Mouse (Mus musculus): ENCODE measurements around the gene Adh6a.
A peak's percentile ranks its signal among the peaks of the same experiment; 100 is the strongest.

Adh6a gene

DNA sequence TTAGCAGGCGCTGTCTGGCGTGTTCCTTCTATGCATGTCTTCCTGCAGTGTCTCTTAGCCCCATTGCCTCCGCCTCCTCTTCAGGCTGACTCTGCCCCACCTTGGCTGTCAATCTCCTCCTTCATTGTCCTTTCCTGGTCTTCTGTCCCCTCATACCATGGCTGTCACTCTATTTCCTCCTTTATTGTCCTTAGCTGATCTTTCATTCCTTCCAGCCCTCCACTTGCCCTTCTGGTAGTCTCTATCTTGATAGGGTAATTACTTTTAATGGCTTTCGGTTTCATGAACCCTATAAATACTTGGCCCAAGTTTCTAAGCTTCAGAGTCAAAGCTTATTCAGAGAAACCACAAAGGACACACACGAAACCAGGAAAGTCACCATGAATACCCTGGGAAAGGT is at the start of gene Adh6a:
Adh6a (plus strand) TSS at position 322 of the 400 bp plus-strand sequence.
- DNase-seq (ENCODE audit: low spot score), result no peak

DNA sequence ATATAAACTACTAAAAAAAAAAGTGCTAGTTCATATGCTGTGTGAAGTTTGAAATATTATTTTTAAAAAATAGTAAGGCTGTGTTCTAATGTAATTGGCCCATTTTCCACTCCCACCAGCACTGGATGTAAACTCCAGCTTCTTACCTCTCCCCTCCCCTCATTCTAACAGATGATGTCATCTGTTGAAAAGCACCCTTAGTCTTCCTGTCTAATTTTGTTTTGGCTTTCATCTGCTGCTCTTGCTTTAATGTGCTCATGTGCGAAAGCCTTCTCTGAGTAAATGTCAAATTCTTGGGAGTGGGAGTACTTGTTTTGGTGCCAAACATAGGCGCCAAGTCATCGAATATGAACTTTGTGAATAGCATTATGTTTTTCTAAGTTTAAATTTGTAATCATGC is 48.4 kb upstream of the Adh6a start:
- DNase-seq (ENCODE audit: low spot score), result no peak

DNA sequence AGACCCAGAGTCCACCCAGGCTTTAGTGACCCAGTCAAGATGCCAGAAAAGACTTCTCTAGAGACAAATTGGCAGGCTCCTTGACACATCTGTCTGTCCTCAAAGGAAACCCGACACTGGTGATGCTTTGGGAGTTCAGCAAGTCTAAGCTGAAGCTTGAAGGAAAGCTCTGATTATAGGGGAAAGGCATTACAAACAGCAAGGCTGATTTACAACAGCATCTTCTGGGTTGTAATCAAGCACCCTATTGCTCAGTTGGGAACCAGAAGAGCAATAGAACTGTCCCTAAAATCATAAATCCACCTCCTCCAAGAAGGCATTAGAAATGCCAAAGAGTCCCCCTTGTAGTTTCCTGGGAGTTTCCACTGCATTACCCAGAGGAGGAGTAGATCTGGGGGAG is 42.6 kb upstream of the Adh6a start:
- no peak for DNase-seq (ENCODE audit: low spot score)

DNA sequence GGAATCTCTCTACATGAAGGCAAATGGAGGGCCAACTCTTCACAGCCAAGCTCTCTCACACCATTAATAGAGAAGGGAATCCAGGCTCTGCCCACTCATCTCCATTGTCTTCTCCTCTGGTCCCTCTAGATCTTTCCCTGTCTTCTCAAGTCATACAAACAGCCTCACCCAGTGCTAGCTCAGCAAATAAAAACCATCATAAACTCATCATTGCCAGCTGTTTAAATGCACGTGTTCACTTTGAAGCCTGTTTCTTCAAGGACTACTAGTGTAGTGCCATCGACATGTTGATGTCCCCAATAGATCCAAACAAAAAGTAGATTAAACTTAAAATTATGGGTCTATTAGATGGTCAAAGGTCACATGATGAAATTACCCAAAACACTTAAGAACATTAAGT is 41.8 kb upstream of the Adh6a start:
- DNase-seq (ENCODE audit: low spot score), result no peak

DNA sequence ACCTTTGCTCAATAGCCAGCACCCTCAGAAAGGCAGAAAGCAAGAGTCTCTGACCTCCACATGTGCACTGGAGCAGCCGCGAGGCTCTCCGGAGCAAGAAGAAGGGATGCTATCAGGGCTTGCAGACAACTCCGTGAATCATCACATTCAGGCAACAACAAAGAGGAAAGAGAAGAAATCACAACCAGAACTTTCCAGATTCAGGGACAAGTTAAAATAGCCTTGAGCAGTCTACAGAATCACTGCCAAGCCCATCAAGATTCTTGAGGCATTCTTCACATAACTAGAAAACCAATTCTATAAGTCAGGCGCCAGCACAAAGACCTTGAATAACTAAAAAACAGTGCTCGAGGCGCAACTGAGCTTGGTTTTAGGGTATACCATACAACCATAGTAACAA is 40.0 kb upstream of the Adh6a start:
- no peak for DNase-seq (ENCODE audit: low spot score)

DNA sequence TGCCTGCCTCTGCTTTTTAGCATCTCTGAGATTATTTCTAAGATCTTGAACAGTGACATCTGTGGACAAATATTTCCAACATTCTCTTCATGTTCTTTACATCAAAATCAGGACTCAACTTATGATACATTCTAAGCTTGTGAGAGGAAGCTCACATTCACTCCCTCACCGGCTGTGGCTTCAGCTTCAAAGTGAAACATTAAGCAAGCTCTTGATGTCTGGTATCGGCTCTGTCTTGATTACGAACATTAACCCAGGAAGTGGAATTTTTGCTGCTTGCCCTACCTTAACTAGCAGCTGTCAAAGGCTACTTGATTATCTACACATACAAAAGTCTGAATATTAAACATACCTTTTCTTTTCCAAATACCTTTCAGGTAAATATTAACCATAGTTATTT is 38.0 kb upstream of the Adh6a start:
- no peak for DNase-seq (ENCODE audit: low spot score)

DNA sequence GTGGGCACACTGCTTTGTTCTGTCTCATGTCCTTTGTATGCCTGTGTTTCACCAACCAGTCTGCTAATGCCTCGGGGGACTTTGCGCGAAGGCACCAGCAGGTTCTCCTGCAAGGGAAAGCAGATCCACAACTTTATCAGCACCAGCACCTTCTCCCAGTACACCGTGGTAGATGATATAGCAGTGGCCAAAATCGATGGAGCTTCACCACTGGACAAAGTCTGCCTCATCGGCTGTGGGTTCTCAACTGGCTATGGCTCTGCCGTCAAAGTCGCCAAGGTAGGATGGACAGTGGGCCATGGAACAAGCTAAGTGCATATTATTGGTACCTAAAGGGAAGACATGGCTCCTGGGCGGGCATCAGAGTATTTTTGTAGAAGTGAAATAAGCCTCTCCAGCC is 30.5 kb upstream of the Adh6a start:
- no peak for DNase-seq (ENCODE audit: low spot score)

DNA sequence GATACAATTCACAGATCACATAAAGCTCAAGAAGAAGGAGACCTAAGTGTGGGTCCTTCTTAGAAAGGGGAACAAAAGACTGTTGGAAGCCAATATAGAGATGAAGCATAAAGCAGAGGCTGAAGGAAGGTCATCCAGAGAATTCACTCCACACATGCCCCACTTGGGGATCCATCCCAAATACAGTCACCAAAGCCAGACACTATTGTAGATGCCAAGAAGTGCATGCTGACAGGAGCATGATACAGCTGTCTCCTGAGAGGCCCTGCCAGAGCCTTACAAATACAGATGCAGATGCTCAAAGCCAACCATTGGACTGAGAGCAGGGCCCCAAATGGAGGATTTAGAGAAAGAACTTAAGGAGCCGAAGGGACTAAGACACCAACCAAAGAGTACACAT is 29.3 kb upstream of the Adh6a start:
- peak; percentile 42 for DNase-seq (ENCODE audit: low spot score)

DNA sequence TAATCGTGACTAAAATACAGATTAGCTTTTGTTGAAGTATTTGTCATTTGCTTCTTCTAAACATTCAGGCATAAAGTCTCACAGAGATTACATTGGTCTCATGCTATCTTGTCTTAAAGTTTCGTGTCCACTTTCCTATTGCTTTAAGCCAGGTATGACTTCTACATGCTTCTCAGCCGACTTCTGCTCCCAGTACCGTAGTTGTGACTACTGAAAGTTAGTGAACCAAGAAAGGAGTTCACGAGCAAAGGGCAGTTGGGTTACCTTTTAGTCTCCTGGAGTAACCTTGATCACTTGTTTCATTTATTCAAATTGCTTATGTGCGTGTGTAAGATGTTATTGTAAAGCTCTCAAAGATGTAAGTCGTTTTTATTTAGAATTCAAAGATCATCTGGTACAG is 27.1 kb upstream of the Adh6a start:
- DNase-seq (ENCODE audit: low spot score), result no peak

DNA sequence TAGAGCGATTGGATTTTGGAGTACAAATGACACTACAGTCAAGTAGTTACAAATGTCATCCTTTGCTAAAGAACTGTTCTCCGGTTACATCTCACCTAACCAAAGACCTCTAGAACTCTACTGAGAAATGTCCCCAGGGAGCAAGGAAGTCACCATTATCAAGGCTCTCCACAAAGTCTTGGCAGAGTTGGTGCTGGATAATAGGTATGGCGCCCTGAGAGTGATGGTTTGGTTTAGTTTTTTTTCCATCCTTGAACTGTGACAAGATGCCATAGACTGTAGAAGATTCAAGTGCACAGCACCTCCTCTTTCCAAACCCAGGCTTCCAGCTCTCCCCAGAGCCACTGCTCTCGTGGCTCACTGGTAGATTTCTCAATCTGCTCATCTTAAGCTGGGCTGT is 25.4 kb upstream of the Adh6a start:
- no peak for DNase-seq (ENCODE audit: low spot score)

DNA sequence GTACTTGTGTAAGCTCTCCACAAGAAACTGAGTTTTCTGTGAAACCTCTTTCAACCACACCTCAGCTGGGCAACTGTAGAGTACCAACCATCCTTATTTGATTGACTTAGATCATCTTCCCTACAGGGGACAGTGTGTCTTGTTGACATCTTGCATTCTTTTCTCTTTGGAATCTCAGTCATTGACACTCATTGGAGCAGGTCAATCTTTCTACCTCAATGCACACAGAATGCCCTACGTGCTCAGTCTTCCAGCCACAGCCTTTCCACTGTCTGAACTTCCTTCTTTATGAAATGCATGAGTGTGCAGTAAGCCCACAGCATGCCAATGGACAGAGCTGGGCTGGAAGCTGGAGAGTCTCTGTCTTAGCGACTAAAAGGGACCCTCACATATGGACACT is 22.4 kb upstream of the Adh6a start:
- DNase-seq (ENCODE audit: low spot score), result no peak

DNA sequence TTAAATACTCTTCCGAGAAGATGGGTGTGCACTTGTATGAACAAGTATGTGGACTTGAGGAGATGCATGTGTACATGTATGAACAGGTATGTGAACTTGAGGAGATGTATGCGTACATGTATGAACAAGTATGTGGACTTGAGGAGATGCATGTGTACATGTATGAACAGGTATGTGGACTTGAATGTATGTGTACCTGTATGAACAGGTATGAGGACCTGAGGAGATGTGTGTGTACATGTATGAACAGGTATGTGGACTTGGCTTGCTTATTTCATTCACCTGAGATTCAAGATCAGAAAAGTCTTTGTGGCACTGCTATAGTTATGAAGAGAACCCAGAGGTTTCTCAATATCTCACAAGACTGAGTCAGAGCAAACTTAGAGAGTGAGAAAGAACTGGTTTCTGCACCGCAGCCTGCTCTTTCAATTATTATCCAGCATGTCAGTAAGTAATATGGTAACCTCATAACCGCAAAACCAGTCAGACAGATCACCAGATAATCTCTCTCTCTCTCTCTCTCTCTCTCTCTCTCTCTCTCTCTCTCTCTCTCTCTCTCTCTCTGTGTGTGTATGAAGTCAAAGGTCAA is 21.5 kb upstream of the Adh6a start:
- no peak for DNase-seq (ENCODE audit: low spot score)

DNA sequence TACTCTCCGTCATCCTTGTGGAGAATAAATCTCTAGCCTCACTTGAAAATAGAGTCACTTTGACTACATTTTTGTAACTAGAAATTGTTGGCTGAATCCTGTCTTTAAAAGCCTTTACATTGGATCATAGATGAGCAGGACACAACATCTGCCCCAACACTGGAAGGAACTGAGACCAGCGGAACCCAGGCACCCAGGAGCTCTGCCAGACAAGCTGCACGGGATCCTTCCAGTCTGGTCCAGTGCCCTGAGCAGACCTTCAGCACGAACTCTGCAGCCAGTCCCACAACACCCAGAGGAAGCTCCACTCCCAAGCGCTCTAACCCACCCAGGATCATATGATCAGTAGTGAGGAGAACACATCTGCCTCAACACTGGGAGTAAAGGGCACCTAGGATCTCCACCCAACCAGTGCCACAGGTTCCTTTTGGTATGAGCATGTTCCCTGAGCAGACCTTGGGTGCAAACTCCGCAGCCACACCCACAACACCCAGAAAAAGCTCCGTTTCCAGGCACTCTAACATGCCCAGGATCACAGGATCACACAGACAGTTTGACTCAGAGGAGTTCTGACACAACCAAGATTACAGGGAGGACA is 19.7 kb upstream of the Adh6a start:
- DNase-seq (ENCODE audit: low spot score), result no peak

DNA sequence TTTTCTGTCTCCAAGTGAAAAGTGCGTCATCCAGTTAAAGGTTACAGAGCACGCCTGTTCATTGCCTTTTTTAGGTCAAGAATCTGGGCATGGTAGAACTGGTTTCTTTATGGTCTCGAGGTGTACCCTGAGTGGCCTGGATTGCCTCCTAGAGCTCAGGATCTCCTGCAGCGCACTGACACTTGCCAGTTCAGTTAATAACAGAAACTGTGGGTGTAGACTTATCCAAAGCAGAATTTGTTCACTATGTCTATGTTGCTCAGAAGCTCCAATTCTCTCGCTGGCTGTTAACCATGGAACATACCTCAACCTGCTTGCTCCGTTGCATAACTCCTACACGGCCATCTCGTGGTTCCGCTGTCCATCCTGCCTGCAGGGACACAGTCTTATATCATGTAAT is 13.0 kb upstream of the Adh6a start:
- no peak for DNase-seq (ENCODE audit: low spot score)

DNA sequence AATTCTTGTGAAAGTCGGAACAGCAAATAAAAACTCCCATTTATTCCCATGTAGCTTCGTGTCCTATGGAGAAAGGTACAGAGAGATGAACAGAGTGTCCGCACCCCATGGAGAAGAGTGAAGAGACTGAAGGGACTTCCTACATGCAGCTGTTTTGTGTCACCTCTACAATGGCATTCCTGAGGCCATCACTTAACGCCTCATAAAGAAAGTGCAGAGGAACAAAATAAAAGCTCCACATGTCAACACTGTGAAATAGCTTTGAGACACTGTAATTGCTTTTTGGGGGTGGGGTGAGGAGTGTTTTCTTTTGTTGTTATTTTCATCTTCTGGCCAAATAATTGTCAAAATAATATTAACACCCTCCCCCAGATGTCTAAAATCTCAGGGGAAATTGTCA is 10.4 kb upstream of the Adh6a start:
- peak; percentile 31 for DNase-seq (ENCODE audit: low spot score)

DNA sequence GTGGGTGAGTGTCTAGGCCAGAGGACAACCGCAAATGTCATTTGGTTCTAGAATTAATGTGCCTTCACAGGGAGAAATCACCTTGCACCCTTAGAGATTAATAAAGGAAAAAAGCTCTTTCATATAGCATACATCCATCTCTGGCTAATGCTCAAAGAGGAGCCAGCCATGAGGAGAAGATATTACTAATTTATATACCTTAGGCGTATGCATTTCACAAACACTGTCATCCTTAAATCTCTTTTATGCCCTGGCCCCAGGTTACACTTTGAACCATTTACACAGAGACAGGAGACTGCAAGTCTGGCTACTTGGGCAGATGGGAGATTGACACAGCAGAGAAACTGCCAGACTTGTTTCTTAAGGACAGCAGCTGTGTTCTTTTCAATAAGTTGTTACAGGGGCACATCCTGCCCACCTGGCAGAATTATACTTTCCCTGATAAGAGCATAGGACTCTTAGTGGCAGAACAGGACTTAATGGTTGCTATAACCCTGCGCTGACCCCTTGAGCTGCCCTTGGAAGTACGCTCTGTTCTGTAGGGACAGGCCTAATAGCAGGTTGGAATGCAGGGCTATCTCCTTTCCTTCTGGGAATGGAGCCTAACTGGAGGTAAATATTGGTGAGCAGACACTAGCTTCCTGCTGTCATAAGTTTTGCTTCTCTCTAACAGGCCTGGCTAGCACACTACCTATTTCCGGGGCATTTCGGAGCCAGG is 9.2 kb upstream of the Adh6a start:
- no peak for DNase-seq (ENCODE audit: low spot score)

DNA sequence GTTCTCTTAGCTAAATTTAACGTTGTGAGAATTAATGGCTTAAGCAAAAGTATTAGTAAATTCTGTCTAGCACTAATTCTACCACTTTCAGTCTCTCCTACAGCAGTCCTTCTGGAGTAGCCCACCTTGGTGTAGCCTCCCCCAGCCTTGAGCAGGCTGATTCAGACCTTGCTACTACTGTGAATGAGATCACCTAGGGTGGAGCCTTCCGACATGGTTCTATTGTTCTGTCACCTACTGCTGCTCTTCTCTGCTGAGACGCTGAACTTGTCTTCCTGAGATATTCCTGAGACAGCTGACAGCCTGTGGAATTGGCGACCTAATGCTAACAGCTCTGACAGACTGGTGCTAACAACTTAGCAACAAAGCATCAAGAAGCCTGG is 8.6 kb upstream of the Adh6a start:
- DNase-seq (ENCODE audit: low spot score), result no peak

DNA sequence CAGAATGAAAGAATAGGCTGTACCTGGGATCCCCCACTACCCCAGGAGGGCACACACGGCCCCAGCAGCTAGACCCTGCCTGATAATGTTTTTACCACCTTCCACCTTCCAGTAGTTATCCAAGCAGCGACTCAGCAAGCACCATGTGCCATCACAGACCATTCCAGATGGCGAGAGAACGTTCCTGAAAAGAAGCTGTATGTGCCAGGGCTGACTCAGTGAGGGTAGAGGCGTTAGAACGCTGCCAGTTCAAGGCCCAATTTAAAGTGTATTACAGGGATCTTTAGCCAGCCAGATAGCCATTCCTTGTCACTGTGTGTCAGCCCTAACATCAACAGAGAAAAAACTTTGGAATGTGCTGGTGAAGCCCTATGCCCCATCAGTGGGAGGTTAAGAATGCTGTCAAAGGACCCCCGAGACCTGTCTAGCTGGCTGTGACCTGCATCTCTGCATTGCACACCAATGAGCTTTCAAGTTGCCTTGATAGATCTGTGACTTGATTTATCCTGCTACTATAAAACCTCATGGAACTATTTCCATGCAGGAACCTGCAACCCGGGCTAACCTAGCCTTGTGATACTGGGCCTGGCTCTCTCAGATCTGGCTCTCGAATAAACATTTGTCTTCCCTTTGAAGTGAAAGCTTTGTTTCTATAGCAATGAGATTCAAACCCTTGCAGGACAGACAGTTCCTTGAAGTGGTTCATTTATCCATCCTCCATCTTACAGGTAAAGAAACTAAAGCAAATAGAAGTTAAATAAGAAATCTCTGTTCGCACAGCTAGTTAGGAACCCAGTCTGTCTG is 7.4 kb upstream of the Adh6a start:
- no peak for DNase-seq (ENCODE audit: low spot score)

DNA sequence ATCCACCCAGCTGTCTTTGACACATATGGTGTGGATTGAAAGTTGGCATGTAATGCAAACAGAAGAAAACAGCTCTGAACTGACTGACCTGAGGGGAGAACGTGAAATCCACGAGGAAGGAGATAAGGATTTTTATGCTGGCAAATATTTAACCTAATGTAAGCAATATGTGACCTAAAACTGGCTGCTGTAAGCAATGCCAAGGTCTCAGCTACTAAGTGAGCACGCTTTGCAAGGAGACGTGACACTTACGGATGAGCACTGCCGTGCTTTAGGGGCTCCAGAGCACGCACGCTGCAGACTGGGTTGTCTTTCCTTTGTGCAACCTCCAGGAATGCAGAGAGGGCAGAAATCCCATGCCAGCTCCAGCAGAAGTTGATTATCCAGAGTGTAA is 6.8 kb upstream of the Adh6a start:
- no peak for DNase-seq (ENCODE audit: low spot score)

DNA sequence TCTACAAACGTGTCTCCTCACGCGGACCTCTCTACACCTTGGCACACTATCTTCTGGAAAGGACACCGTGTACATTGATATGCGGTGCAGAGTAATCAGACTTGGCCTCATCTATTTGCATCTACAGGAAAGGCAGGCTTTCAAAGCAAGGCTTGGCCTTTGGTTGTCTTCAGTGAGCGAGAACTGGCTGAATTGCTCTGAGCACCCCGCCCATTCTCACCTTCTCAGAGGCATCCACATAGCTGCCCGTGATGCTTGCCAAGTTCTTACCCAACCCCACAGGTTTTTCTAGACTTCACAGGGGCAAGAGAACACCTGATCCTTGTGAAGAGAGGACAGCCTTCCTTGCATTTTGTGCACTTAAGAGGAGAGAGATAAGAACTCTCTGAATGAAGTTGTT is 3.2 kb upstream of the Adh6a start:
- no peak for DNase-seq (ENCODE audit: low spot score)

DNA sequence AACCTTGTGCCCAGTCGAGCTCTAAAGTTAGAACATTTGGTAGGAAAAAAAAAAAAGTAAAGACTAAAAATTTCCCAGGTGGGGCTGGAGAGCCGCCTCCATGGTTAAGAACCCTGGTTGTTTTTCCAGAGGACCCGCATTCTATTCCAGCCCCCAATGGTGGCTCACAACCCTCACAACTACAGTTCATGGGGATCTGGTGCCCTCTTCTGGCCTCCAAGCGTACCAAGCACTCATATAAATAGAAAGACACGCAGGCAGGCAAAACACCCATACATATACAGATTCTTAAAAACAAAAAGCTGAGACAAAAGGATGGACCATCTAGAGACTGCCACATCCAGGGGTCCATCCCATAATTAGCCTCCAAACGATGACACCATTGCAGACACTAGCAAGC is 2.1 kb upstream of the Adh6a start:
- no peak for DNase-seq (ENCODE audit: low spot score)

DNA sequence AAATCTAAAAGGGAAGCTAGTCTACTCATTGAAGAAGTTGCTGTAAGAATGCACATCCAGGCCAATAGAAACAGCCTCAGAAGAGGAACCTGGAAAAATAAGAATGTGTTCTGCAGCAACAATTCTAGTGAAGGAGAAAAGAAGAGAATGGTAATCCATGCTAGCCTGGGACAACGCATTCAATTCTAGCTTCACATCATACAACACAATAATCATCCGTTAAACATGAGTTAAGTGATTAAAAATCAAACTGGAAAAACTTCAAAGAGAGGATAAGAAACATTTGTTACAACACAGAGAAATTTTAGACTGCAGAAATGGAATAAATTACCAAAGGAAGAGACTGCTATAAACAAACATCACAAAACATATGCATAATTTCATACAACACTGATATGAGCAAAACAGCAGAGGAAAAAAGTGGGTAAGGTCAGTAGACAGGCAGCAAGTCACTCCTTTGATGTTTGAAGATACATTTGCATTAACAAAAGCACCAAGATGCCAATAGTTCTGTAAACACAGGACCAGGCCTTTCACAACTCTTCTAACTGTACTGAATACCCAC is 3.9 kb downstream of the Adh6a start:
- DNase-seq (ENCODE audit: low spot score), result no peak

DNA sequence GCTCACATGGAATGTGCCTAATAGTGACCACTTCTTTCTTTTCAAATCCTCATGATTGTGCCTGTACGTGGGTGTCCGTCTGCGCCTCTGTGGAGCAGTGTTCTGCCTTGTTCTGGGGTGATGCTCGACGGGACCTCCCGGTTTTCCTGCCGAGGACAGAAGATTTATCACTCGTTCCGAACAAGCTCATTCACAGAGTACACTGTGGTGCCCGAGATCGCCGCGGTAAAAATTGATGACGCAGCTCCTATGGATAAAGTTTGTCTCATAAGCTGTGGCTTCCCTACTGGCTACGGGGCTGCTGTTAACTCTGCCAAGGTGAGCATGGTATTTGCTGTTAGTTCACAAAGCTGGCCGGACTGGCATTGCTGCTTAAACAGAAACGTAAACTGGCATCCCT is 11.9 kb downstream of the Adh6a start:
- DNase-seq (ENCODE audit: low spot score), result no peak
